Mouse (Mus musculus): Measurements from ENCODE around the gene Dtx2. TPM values are rescaled to one million over a fixed set of nuclear protein-coding genes. Genes with fewer than 3 reads are reported as not detected.
"Not testable (repeated sequence)": the region's sequence is repeated elsewhere in the genome, so short reads cannot be mapped to it uniquely, and the experiment has no call there.

Gene Dtx2
- total and polyA plus RNA-seq, 2 experiments from 2014 or later = 14.6 to 27.4 TPM

GRCm38 (mm10) chr5:136063920-136064319 lies 69.3 kb downstream of the Dtx2 start:
- DNase-seq (ENCODE audit: low spot score) (no peak), ATAC-seq (ENCODE audit: insufficient read depth, low read depth) (no peak)
- Histone ChIP-seq H3K4me3 (ENCODE audit: low read depth, low read length) (no peak overlapping the region), H3K36me3 (replicated peaks; ENCODE audit: control insufficient read depth, insufficient read depth, low read length) (no peaks in the 10 kb centered on the region), H3K27me3 (ENCODE audit: control insufficient read depth, insufficient read depth, low read length) (0 out of 2 replicates have a peak, but pooled peaks cover 7% of the 10 kb centered on the region), H3K9me3 (replicated peaks; ENCODE audit: control insufficient read depth, low read length) (no peaks in the 10 kb centered on the region), H3K9ac (replicated peaks; ENCODE audit: low read depth, low read length) (no peak overlapping the region), H3K4me2 (ENCODE audit: low read depth, low read length) (no peak overlapping the region), H3K27ac (ENCODE audit: low read depth) (no peak overlapping the region), H3K4me1 (ENCODE audit: control insufficient read depth, insufficient read depth) (no peaks in the 10 kb centered on the region)
- WGBS = 84% methylated on average over 10 of the region's 10 CpGs
- no peak for TF ChIP-seq EP300 (IDR thresholded peaks at IDR 0.05; ENCODE audit: low read depth)
- TF ChIP-seq CTCF (IDR thresholded peaks at IDR 0.05; ENCODE audit: low read depth) = no peak

GRCm38 (mm10) chr5:136066404-136067148 lies 72.0 kb downstream of the Dtx2 start:
- H3K4me2 ChIP-seq (ENCODE audit: low read depth, low read length); DNase-seq (ENCODE audit: low spot score); H3K9ac ChIP-seq (replicated peaks; ENCODE audit: low read depth, low read length); H3K36me3 ChIP-seq (replicated peaks; ENCODE audit: control insufficient read depth, insufficient read depth, low read length); H3K9me3 ChIP-seq (replicated peaks; ENCODE audit: control insufficient read depth, low read length); H3K27ac ChIP-seq (ENCODE audit: low read depth); ATAC-seq (ENCODE audit: insufficient read depth, low read depth); H3K4me1 ChIP-seq (ENCODE audit: control insufficient read depth, insufficient read depth); H3K27me3 ChIP-seq (ENCODE audit: control insufficient read depth, insufficient read depth, low read length); H3K4me3 ChIP-seq (ENCODE audit: low read depth, low read length): not testable (repeated sequence)
- WGBS = 60% methylated on average over 10 of the region's 11 CpGs

GRCm38 (mm10) chr5:136069411-136069810 lies 74.8 kb downstream of the Dtx2 start:
- DNase-seq (ENCODE audit: low spot score) (no peak), ATAC-seq (ENCODE audit: insufficient read depth, low read depth) (no peak)
- Histone ChIP-seq H3K4me3 (ENCODE audit: low read depth, low read length) (no peak overlapping the region), H3K4me1 (ENCODE audit: control insufficient read depth, insufficient read depth) (no peaks in the 10 kb centered on the region), H3K4me2 (ENCODE audit: low read depth, low read length) (no peak overlapping the region), H3K9ac (replicated peaks; ENCODE audit: low read depth, low read length) (no peak overlapping the region), H3K27me3 (ENCODE audit: control insufficient read depth, insufficient read depth, low read length) (no peaks in the 10 kb centered on the region), H3K27ac (ENCODE audit: low read depth) (no peak overlapping the region), H3K9me3 (replicated peaks; ENCODE audit: control insufficient read depth, low read length) (no peaks in the 10 kb centered on the region), H3K36me3 (replicated peaks; ENCODE audit: control insufficient read depth, insufficient read depth, low read length) (no peaks in the 10 kb centered on the region)
- no peak for TF ChIP-seq CTCF (IDR thresholded peaks at IDR 0.05; ENCODE audit: low read depth)
- TF ChIP-seq EP300 (IDR thresholded peaks at IDR 0.05; ENCODE audit: low read depth) = no peak
- WGBS = 64% methylated on average over 2 of the region's 2 CpGs

- Histone ChIP-seq H3K27ac (ENCODE audit: low read depth) (no peak overlapping the region), H3K9ac (replicated peaks; ENCODE audit: low read depth, low read length) (no peak overlapping the region), H3K9me3 (replicated peaks; ENCODE audit: control insufficient read depth, low read length) (no peaks in the 10 kb centered on the region), H3K4me1 (ENCODE audit: control insufficient read depth, insufficient read depth) (no peaks in the 10 kb centered on the region), H3K4me3 (ENCODE audit: low read depth, low read length) (no peak overlapping the region), H3K4me2 (ENCODE audit: low read depth, low read length) (no peak overlapping the region), H3K36me3 (replicated peaks; ENCODE audit: control insufficient read depth, insufficient read depth, low read length) (no peaks in the 10 kb centered on the region), H3K27me3 (ENCODE audit: control insufficient read depth, insufficient read depth, low read length) (no peaks in the 10 kb centered on the region)
- no peak for DNase-seq (ENCODE audit: low spot score)
- WGBS = 38% methylated on average over 6 of the region's 6 CpGs
- no peak for TF ChIP-seq EP300 (IDR thresholded peaks at IDR 0.05; ENCODE audit: low read depth)
- no peak for TF ChIP-seq CTCF (IDR thresholded peaks at IDR 0.05; ENCODE audit: low read depth)
- ATAC-seq (ENCODE audit: insufficient read depth, low read depth) = no peak
Measured at GRCm38 (mm10) chr5:136073051-136073450, 78.5 kb downstream of the Dtx2 start.

GRCm38 (mm10) chr5:136073526-136073925 lies 78.9 kb downstream of the Dtx2 start:
- Histone ChIP-seq H3K4me1 (ENCODE audit: control insufficient read depth, insufficient read depth) (no peaks in the 10 kb centered on the region), H3K4me2 (ENCODE audit: low read depth, low read length) (no peak overlapping the region), H3K36me3 (replicated peaks; ENCODE audit: control insufficient read depth, insufficient read depth, low read length) (no peaks in the 10 kb centered on the region), H3K9me3 (replicated peaks; ENCODE audit: control insufficient read depth, low read length) (no peaks in the 10 kb centered on the region), H3K27me3 (ENCODE audit: control insufficient read depth, insufficient read depth, low read length) (no peaks in the 10 kb centered on the region), H3K27ac (ENCODE audit: low read depth) (no peak overlapping the region), H3K4me3 (ENCODE audit: low read depth, low read length) (no peak overlapping the region), H3K9ac (replicated peaks; ENCODE audit: low read depth, low read length) (no peak overlapping the region)
- no peak for DNase-seq (ENCODE audit: low spot score)
- 64% methylated on average over 11 of the region's 11 CpGs for WGBS
- no peak for TF ChIP-seq EP300 (IDR thresholded peaks at IDR 0.05; ENCODE audit: low read depth)
- no peak for TF ChIP-seq CTCF (IDR thresholded peaks at IDR 0.05; ENCODE audit: low read depth)
- ATAC-seq (ENCODE audit: insufficient read depth, low read depth) = no peak

- Histone ChIP-seq H3K9ac (replicated peaks; ENCODE audit: low read depth, low read length) (no peak overlapping the region), H3K4me1 (ENCODE audit: control insufficient read depth, insufficient read depth) (no peaks in the 10 kb centered on the region), H3K4me3 (ENCODE audit: low read depth, low read length) (no peak overlapping the region), H3K27ac (ENCODE audit: low read depth) (no peak overlapping the region), H3K36me3 (replicated peaks; ENCODE audit: control insufficient read depth, insufficient read depth, low read length) (no peaks in the 10 kb centered on the region), H3K4me2 (ENCODE audit: low read depth, low read length) (no peak overlapping the region), H3K27me3 (ENCODE audit: control insufficient read depth, insufficient read depth, low read length) (no peaks in the 10 kb centered on the region), H3K9me3 (replicated peaks; ENCODE audit: control insufficient read depth, low read length) (no peaks in the 10 kb centered on the region)
- DNase-seq (ENCODE audit: low spot score) (no peak), ATAC-seq (ENCODE audit: insufficient read depth, low read depth) (no peak)
- no peak for TF ChIP-seq CTCF (IDR thresholded peaks at IDR 0.05; ENCODE audit: low read depth)
- no peak for TF ChIP-seq EP300 (IDR thresholded peaks at IDR 0.05; ENCODE audit: low read depth)
- 74% methylated on average over 5 of the region's 5 CpGs for WGBS
Measured at GRCm38 (mm10) chr5:136075076-136075475, 80.5 kb downstream of the Dtx2 start.
